Mouse (Mus musculus) stomach, embryonic 15.5 days (tissue): ENCODE data around the gene Katnal1. TPM values are rescaled to one million over a fixed set of nuclear protein-coding genes. Genes with fewer than 3 reads are reported as not detected.
A peak's percentile ranks its signal among the peaks of the same experiment; 100 is the strongest.

Source experiments
- ATAC-seq: fragments of 200-750 bp; cut with Nextera tagmentation; 2 replicates; pipeline ENCODE4 v1.8.0; 2017; ENCODE audit warnings: low read depth, moderate number of reproducible peaks, moderate TSS enrichment; ENCODE audit not compliant: insufficient read depth, low FRiP score
- H3K27ac ChIP-seq: fragments of 300-500 bp; sonication (generic); 2 replicates; pipeline ENCODE4 v1.5.1; 2015; ENCODE audit warnings: mild to moderate bottlenecking, inconsistent platforms
- H3K27me3 ChIP-seq: fragments of 300-500 bp; sonication (generic); replicated peaks from 2 replicates; pipeline ENCODE4 v1.6.1; 2015; ENCODE audit warnings: inconsistent platforms
- H3K36me3 ChIP-seq: fragments of 300-500 bp; sonication (generic); 2 replicates; pipeline ENCODE4 v1.6.1; 2015; ENCODE audit warnings: inconsistent platforms
- H3K4me1 ChIP-seq: fragments of 300-500 bp; sonication (generic); 2 replicates; pipeline ENCODE4 v1.6.1; 2015; ENCODE audit warnings: inconsistent platforms
- H3K4me2 ChIP-seq: fragments of 300-500 bp; sonication (generic); 2 replicates; pipeline ENCODE4 v1.6.1; 2015; ENCODE audit warnings: mild to moderate bottlenecking, inconsistent platforms
- H3K4me3 ChIP-seq: fragments of 300-500 bp; sonication (generic); replicated peaks from 2 replicates; pipeline ENCODE4 v1.5.1; 2015; ENCODE audit warnings: inconsistent platforms
- H3K9ac ChIP-seq: fragments of 300-500 bp; sonication (generic); 2 replicates; pipeline ENCODE4 v1.6.1; 2015; ENCODE audit warnings: inconsistent platforms
- H3K9me3 ChIP-seq: fragments of 300-500 bp; sonication (generic); 2 replicates; pipeline ENCODE4 v1.6.1; 2016; ENCODE audit warnings: inconsistent platforms
- WGBS: fragments of 180-500 bp; shearing (Covaris S2); methylation state at CpG from one replicate; pipeline ENCODE4 v1.1.7; 2015; 5-methylcytosine and 5-hydroxymethylcytosine counted together
- polyA plus RNA-seq: library from polyadenylated mRNA; unstranded; fragments of >200 nt; fragmentation: Nextera tagmentation; extraction: Ambion mirVana; gene quantifications from 2 replicates; pipeline ENCODE4 v1.2.1, GENCODE M21; 2015

The Katnal1 gene
- polyA plus RNA-seq, 1 experiment from 2014 or later: 12.2 TPM

DNA sequence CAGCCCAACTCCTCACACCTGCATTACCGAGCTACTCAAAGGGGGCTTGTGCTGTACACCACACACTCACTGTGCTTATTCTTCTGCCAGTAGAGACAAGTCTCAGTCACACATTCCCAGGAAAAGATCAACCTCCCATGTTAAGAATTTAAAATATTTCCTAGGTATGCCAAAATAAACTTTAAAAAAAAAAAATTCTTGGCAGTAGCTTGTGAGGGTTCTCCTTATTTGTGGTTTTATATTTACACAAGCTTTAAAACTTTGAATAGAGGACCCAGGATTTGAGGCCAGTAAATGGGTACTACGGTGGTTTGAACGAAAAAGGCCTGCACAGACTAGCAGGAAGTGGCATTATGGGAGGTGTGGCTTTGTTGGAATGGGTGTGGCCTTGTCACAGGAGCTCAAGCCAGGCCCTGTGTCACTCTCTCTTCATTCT lies 7.4 kb upstream of the Katnal1 start:
- Histone ChIP-seq H3K27me3 (no peaks in the 10 kb centered on the region), H3K4me1 (peaks cover 6% of the 10 kb centered on the region; the same call in 1 of the 2 replicates), H3K9ac (no peak overlapping the region), H3K36me3 (no peaks in the 10 kb centered on the region), H3K27ac (no peak overlapping the region), H3K4me2 (no peak overlapping the region), H3K4me3 (no peak overlapping the region), H3K9me3 (no peaks in the 10 kb centered on the region)
- 74% methylated on average over 3 of the region's 3 CpGs for WGBS
- ATAC-seq: no peak

DNA sequence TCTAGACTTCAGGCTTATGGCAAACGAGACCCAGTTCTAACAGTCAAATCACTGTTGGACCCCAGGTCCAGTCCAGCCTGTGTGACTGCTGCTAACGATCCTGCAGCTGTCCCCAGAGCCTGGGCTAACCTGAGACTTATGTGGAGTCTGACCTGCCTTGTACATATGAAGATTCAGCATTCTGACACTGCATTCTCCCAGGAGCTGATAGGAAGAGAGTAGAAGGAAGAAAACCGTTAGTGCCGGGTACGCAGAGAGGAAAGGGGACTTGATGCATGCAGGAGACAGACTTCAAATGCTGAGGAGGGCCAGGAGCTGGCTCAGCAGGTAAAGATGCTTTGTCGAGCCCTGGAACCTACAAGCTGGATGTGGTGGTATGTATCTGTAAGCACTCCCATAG lies 6.8 kb upstream of the Katnal1 start:
- Histone ChIP-seq H3K27ac (no peak overlapping the region), H3K36me3 (no peaks in the 10 kb centered on the region), H3K4me1 (peaks cover 6% of the 10 kb centered on the region; the same call in 1 of the 2 replicates), H3K4me2 (no peak overlapping the region), H3K9me3 (no peaks in the 10 kb centered on the region), H3K27me3 (no peaks in the 10 kb centered on the region), H3K4me3 (no peak overlapping the region), H3K9ac (no peak overlapping the region)
- ATAC-seq: no peak
- WGBS: 82% methylated on average over 6 of the region's 6 CpGs

DNA sequence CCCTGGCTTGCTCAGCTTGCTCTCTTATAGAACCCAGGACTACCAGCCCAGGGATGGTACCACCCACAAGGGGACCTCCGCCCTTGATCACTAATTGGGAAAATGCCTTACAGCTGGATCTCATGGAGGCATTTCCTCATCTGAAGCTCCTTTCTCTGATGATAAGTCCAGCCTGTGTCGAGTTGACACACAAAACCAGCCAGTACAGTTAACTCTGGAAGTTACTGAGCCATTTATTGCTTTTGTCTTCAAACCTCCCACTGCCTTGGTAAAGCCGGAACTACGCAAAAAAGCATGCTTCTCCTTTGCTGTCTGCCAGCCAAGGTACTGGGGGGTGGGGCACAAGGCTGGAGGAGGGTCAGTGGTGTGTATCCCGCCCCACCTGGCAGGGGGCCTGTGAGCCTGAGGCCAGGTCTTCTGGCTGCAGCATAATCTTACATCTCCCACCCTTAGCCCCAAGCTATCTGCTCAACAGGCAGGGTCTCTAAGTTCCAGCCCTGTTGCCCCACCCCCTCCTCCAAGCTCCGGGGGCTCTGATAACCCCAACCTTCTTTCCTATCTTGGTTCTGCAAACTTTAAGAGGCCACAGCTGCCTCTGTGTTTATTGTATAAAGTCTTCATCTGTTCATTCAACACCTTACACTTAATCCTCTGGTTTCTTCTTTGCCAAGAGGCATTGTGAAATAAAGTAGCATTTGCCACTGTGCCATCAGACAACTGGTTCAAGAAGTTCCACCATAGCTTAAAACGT lies 6.1 kb upstream of the Katnal1 start:
- no peak overlapping the region for H3K4me2 ChIP-seq
- no peaks in the 10 kb centered on the region for H3K9me3 ChIP-seq
- H3K27me3 ChIP-seq: no peaks in the 10 kb centered on the region
- no peak overlapping the region for H3K4me3 ChIP-seq
- H3K4me1 ChIP-seq: peaks cover 6% of the 10 kb centered on the region; the same call in 1 of the 2 replicates
- H3K9ac ChIP-seq: no peak overlapping the region
- peak overlapping the region; percentile 26; the same call in 1 of the 2 replicates for H3K27ac ChIP-seq
- ATAC-seq: peak; percentile 83; the same call in 1 of the 2 replicates
- H3K36me3 ChIP-seq: no peaks in the 10 kb centered on the region
- 53% methylated on average over 7 of the region's 7 CpGs for WGBS

DNA sequence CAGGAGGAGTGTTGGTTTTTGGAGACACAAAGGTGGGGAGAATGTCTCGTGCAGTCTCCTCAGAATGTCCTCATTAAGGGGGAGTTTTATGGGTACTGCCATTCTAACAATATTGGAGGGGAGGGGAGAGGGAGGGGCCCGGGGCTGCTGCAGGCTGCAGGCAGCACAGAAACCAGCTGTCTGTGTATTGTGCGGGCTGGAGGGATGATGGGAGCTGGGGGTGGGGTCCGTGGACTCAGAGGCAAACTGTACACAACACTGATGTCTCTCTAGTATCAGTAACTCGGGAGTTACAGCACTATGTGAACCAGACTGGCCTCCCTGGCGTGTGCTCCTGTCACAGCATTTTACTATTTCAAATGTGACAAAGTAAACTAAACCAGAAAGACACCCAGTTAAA lies 5.3 kb upstream of the Katnal1 start:
- WGBS: 43% methylated on average over 6 of the region's 6 CpGs
- Histone ChIP-seq H3K36me3 (no peaks in the 10 kb centered on the region), H3K4me2 (no peak overlapping the region), H3K9ac (no peak overlapping the region), H3K4me3 (no peak overlapping the region), H3K9me3 (no peaks in the 10 kb centered on the region), H3K4me1 (0 out of 2 replicates have a peak, but pooled peaks cover under 1% of the 10 kb centered on the region), H3K27me3 (no peaks in the 10 kb centered on the region), H3K27ac (no peak overlapping the region)
- ATAC-seq: no peak

GRCm38 (mm10) chr5:148933767-148934166 lies 4.6 kb upstream of the Katnal1 start:
- no peaks in the 10 kb centered on the region for H3K27me3 ChIP-seq
- H3K27ac ChIP-seq: no peak overlapping the region
- ATAC-seq: no peak
- H3K4me3 ChIP-seq: no peak overlapping the region
- H3K9ac ChIP-seq: no peak overlapping the region
- H3K4me1 ChIP-seq: peaks cover 4% of the 10 kb centered on the region; the same call in 1 of the 2 replicates
- no peaks in the 10 kb centered on the region for H3K36me3 ChIP-seq
- 47% methylated on average over 8 of the region's 8 CpGs for WGBS
- no peak overlapping the region for H3K4me2 ChIP-seq
- H3K9me3 ChIP-seq: no peaks in the 10 kb centered on the region

DNA sequence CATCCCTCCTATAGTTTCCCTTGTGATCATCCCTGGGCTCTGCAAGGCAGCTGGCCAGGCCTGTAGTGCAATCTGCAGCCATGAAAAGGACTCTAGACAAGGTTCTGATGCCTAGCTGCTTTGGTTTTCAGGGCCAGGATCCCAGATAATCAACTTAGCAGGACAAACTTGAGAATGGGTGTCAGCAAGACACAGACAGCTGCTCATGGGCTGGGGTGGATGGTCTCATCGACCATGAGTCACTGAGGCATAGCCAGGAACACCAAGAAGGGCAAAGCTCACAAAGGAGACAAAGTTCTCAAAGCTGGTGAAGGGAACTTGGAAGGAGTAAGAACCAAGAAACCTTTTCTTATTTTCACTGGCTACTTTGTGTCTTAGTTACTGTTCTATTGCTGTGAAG lies 2.2 kb upstream of the Katnal1 start:
- Histone ChIP-seq H3K27me3 (no peaks in the 10 kb centered on the region), H3K9ac (no peak overlapping the region)

GRCm38 (mm10) chr5:148928382-148929115 lies 571 bp downstream of the Katnal1 start:
- peak overlapping the region; percentile 71 for H3K9ac ChIP-seq

More for the DNA sequence above, 2.2 kb upstream of the Katnal1 start:
- no peaks in the 10 kb centered on the region for H3K36me3 ChIP-seq
- no peak for ATAC-seq
- H3K4me1 ChIP-seq: peaks cover 4% of the 10 kb centered on the region; the same call in 1 of the 2 replicates
- no peaks in the 10 kb centered on the region for H3K9me3 ChIP-seq
- H3K27ac ChIP-seq: peak overlapping the region; percentile 67; the same call in 1 of the 2 replicates
- no peak overlapping the region for H3K4me3 ChIP-seq
- WGBS: 72% methylated on average over 1 of the region's 1 CpGs
- H3K4me2 ChIP-seq: no peak overlapping the region

DNA sequence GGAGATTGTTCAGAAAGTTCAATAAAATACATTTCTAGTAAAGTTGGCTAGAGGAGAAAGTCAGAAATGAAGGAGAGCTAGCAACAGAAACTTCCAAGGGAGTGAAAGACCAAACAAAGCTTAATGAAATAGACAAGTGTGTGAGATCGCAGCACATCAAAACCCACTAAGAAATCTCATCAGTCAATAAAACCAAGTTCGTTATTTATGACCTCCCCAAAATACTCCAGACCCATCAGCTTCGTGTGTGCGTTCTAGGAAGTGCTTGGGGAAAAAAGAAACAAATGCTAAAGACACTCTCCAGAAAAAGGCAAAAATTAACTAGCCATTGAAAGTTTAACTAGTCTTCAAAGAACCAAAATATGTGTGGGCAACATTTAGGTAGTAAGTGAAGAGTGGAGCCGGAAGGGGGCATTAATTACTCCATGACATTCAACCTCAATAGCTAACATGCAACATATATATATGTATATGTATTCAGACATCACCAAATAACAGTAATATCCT lies 1.4 kb downstream of the Katnal1 start:
- Histone ChIP-seq H3K9me3 (no peaks in the 10 kb centered on the region), H3K9ac (peak overlapping the region; percentile 62; the same call in 1 of the 2 replicates), H3K4me3 (peak overlapping the region; percentile 84), H3K27me3 (no peaks in the 10 kb centered on the region), H3K36me3 (0 out of 2 replicates have a peak, but pooled peaks cover 6% of the 10 kb centered on the region), H3K4me2 (peak overlapping the region; percentile 51), H3K27ac (peak overlapping the region; percentile 70; the same call in 1 of the 2 replicates), H3K4me1 (peaks cover 8% of the 10 kb centered on the region)
- no peak for ATAC-seq
- WGBS: 39% methylated on average over 5 of the region's 5 CpGs

More at GRCm38 (mm10) chr5:148928382-148929115, 571 bp downstream of the Katnal1 start:
- H3K4me2 ChIP-seq: peak overlapping the region; percentile 89
- H3K4me1 ChIP-seq: peaks cover 8% of the 10 kb centered on the region
- peak; percentile 96 for ATAC-seq
- H3K36me3 ChIP-seq: 0 out of 2 replicates have a peak, but pooled peaks cover 6% of the 10 kb centered on the region
- WGBS: under 1% methylated on average over 69 of the region's 69 CpGs
- no peaks in the 10 kb centered on the region for H3K9me3 ChIP-seq
- peak overlapping the region; percentile 93 for H3K27ac ChIP-seq
- H3K4me3 ChIP-seq: peak overlapping the region; percentile 84
- no peaks in the 10 kb centered on the region for H3K27me3 ChIP-seq

- H3K4me3 ChIP-seq: no peak overlapping the region
- H3K36me3 ChIP-seq: 0 out of 2 replicates have a peak, but pooled peaks cover 6% of the 10 kb centered on the region
- no peak overlapping the region for H3K9ac ChIP-seq
- H3K27me3 ChIP-seq: no peaks in the 10 kb centered on the region
- no peak overlapping the region for H3K27ac ChIP-seq
- no peaks in the 10 kb centered on the region for H3K9me3 ChIP-seq
- H3K4me2 ChIP-seq: no peak overlapping the region
- no peak for ATAC-seq
- peaks cover 8% of the 10 kb centered on the region for H3K4me1 ChIP-seq
- 71% methylated on average over 12 of the region's 12 CpGs for WGBS
Measured at GRCm38 (mm10) chr5:148924586-148924985, 4.5 kb downstream of the Katnal1 start.

GRCm38 (mm10) chr5:148924051-148924450 lies 5.1 kb downstream of the Katnal1 start:
- no peak for ATAC-seq
- 61% methylated on average over 9 of the region's 9 CpGs for WGBS
- Histone ChIP-seq H3K36me3 (0 out of 2 replicates have a peak, but pooled peaks cover 6% of the 10 kb centered on the region), H3K9me3 (no peaks in the 10 kb centered on the region), H3K27ac (no peak overlapping the region), H3K4me2 (no peak overlapping the region), H3K4me1 (peaks cover 5% of the 10 kb centered on the region), H3K9ac (no peak overlapping the region), H3K4me3 (no peak overlapping the region), H3K27me3 (no peaks in the 10 kb centered on the region)

GRCm38 (mm10) chr5:148923408-148923807 lies 5.7 kb downstream of the Katnal1 start:
- no peak overlapping the region for H3K27ac ChIP-seq
- H3K9me3 ChIP-seq: no peaks in the 10 kb centered on the region
- H3K4me1 ChIP-seq: peaks cover 3% of the 10 kb centered on the region; the same call in 1 of the 2 replicates
- H3K4me3 ChIP-seq: no peak overlapping the region
- H3K9ac ChIP-seq: no peak overlapping the region
- no peaks in the 10 kb centered on the region for H3K27me3 ChIP-seq
- H3K36me3 ChIP-seq: 0 out of 2 replicates have a peak, but pooled peaks cover 6% of the 10 kb centered on the region
- ATAC-seq: no peak
- no peak overlapping the region for H3K4me2 ChIP-seq
- WGBS: 53% methylated on average over 10 of the region's 10 CpGs
